Mouse (Mus musculus): Measurements from ENCODE around the gene Trip12. TPM values are rescaled to one million over a fixed set of nuclear protein-coding genes. Genes with fewer than 3 reads are reported as not detected.

Trip12 gene
- total RNA-seq, 2 experiments from 2014 or later, result 161 to 164 TPM

DNA sequence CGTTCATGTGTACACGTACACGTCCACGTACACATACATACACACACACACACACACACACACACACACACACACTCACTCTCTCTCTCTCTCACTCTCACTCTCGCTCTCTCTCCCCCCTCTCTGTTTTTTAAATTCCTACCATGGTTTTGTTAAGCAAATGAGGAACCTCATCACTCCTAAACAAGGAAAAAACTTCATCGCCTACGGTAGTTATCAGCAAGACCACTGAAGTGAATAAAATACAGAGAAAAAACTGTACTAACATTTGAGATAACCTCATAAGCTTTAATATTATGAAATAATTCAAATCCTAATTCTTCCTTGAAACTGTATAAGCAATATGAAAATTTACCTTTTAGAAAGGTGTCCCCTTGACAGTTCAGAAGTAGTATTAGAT lies 45.0 kb downstream of the Trip12 start:
- DNase-seq, result no peak

DNA sequence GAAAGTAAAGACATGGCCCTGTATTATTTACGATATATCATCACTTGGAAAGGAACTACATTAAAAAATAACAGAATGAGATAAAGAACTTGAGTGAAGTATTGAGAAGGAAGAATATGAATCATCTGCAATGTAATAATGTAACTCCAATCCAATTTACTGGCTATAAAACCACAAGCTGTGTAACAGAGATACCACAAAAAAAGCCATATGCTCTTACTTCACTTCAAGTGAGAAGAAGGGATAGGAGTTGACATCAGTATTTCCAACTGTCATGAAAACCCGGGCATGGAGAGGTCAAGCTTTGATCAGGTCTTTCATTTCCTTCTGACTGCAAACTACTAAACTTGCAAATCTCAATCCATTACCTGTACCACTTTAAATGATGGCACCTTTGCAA lies 48.9 kb downstream of the Trip12 start:
- DNase-seq, result no peak

DNA sequence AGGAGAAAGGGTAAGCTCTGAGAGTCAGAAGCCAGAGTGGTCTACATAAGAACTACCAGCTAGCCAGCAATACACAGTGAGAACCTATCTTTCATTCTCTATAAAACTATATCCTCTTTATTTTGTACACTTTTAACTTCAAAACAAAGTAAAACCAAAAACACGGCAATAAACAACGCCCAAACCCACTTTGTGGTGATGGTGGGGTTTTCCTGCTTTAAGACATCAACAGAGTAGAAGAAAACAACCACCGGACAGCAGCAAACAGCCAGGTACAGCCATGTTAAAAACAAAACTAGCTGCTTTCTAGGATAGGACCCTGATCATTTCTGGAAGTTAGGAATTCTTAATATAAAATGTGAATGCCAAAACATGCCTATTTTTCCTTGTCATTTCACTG lies 59.7 kb downstream of the Trip12 start:
- no peak for DNase-seq

DNA sequence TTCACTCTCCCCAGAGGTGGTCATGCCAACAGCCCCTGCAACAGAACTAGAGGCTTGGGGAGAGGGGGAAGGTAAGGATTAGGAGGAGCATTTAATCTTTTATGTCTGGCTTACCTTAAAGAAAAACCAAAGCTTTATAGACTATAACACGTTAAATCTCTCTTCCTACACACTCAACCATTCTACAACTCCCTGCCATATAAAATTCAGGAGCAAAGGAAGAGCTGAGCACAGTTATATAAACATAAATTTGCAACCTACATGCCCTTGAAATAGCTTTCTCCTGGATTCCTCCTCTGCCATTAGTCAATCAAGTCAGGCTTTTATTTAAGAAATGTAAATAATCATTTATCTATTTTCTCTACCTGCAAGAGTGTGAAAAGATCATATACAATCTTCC lies 62.9 kb downstream of the Trip12 start:
- no peak for DNase-seq

DNA sequence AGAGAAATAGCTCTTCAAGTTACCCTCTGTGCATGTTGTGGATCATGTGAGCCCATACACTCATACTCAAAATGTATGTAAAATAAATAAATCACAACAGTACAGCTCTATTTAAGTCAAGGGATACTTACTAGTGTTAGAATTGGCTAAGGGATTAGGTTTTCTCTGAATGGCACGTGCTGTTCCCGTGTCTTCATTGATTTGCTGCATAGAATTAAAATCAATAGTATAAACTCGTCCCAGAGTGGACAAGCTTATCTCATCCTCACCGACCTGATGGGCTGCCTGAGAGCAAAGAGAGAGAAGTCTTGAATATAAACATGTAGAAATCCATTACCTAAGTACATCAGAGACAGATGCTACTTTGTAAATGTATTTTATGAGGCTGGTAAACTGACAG lies 81.5 kb downstream of the Trip12 start:
- DNase-seq, result no peak

DNA sequence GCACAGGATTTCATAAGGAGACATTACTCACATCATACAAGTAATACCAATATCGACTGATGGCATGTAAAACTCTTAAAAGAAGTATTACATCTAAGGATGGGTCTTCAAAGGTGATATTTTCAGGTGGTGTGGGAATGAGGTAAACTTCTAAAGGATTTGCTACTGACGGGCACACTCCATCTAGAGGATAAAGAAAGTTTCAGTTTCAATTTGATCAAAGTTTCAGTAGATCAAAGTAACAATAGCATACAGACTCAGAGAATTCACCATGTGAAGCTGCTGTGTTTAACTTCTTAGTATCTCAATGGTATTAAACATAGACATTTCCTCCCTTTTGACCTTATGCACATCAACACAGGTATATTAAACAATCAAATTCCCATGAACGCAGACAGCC lies 98.2 kb downstream of the Trip12 start:
- DNase-seq, result no peak

DNA sequence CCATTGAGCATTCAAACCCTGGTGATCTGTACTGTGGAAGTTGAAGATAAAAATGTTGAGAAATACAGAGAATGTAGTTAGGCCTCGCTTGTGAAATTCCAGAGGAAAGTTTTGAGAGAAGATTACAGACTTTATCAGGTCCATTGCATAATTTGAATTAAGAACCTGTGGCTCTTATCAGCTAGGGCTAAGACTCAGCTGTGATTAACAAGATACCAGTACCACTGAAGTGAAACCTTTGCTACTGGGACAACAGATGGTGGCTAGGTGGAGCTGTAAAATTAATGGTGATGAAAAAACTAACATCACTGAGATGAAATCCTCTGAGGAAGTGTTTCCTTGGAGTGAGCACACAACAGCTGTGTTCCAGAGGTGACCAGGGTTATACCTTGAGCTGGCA lies 100.2 kb downstream of the Trip12 start:
- no peak for DNase-seq

DNA sequence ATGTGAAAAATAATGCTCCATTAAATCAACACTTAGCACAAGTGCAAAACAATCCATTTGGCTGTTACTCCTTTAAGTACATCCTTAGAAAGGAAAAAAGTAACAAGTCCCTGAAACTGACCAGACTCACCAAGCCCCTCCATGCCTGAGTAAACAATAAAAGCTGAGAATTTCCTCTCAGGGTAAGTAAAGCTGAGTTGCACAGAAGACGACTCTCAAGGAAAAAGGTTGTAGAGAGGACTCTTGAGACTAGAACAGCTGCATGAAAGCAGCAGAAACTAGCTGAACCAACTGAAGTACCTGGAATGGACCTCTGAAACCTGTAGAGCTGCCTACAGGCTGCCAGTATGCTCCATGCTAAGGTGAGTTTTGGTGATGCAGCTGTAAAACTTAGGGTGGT lies 103.2 kb downstream of the Trip12 start:
- no peak for DNase-seq

DNA sequence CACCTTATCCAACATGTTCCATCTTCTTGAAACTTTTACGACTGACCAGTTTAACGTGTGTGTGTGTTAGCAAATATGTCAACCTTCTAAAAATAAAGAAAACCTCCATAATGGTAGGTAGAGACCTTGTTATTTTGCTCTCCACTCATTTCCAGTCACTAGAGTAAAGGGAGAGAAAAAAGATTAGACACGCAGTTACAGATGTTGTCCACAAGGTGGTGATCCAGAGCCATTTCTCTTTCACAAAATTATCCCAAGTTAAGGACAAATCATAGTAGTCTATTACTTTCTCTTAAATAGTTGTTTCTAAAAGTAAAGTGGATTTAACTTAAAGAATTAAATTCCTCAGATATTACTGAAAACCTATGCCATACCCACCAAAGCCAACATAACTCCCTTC lies 106.5 kb downstream of the Trip12 start:
- no peak for DNase-seq

DNA sequence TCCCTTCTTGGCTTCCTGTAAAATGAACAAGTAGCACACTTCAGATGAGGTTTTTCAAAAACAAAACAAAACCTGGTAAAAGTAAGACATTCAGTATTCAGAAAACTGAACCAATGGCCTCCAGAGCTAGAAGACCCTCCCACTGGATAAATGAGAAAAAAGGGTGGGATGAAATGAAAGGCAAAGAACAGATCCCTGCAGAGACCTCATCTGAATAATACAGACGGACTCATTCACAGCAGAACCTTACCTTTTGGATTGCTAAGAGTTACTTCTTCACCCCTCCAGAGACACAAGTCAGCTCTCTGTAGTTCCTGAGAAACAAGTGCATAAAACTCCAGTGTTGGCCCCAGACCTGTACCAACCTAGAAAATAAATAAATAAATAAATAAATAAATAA lies 108.6 kb downstream of the Trip12 start:
- DNase-seq, result no peak

DNA sequence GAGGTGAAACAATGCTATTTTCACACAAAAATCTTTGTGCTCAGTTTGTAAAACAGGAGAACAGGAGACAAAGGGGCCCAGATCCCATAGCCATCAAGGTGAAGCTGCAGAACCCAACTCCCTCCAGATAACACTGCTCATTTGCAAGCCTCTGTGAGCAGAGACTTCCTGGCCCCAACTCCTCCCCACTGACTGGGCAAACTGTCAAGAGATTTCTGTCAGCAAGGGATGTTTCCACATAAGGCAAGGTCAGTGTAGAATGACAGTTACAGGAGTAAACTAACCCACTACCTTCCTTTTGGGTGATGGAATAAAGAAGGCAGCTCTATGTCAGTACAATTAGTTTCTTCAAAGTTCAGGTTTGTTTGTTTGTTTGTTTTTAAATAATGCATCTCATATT lies 117.5 kb downstream of the Trip12 start:
- DNase-seq, result no peak

DNA sequence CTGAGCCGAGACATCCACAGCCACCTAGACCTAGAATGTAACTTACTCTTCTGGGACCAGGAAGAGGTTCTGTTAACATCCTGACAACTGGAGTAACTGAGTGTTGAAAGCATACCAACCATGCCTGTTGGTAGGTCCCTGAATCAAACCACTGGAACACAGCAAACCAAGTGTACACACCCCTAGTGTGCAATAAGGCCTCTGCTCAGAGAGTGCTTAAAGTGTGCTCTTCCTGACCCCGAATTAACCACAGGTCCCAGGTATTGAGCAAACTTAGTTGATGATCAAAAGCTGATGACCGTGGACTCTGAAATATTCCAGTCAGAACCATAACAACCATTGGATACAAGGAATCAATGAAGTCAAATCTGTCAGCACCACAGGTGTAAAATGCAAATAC lies 117.9 kb downstream of the Trip12 start:
- DNase-seq, result no peak

DNA sequence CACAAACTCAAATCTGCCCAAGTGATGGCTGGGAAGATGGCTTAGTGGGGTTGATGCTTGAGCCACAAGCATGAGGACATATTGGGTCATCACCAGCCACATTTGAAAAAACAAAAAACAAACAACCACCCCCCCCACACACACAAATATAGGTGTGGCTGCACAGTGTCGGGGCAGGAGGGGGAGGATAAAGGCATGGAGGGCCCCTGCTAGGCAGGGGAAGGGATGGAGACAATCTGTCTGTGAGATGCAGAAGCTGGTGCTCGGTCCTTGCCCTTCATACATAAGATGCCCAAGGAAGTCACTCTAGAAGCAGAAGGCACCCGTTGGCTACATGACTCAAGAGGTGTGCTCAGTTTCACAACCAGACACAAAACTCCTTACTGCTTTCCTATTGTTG lies 118.4 kb downstream of the Trip12 start:
- DNase-seq, result no peak

DNA sequence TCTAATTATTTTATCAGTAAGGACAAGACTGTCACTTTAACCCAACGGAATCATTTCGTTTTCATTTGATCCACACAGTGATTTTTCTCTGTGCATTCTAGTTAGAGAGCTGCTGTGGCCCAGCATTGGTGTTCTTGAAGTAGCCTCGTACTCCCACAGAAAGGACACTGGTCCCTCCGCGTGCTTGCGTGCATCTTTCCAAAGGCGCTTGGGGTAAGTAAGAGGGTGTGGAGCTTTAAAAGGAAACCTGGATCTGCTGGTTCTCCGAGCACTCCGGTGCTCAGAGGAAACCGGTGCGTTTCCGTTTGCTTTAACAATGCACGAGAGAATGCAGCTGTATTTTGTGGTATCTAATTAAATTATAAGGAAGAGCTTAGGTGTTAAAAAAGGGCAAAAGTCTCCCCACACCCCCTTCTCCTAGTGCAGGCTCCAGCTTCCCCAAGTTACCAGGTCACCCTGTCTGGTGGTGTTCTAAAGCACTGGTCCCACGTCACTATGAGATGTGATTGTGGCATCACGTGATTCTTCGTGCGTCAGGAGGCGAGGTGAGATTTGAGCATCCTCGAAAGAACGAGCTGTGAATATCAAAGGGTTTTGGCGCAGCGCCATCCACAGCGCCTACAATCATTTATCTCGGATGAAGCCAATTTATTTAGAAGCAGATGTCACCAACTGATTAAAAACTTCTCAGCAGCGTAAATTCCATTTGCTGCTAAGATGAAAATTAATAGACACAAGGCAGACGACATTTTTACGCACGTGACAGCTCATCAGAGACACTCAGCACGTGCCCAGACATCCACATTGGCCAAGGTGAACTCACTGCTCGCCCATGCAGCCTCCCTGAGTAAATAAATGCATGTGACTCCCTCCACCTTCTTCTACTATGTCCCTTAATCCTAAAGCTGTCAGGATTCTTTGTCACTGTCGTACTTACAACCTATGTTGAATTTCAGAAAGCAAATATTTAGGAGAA lies 130.2 kb downstream of the Trip12 start:
- DNase-seq, result no peak

DNA sequence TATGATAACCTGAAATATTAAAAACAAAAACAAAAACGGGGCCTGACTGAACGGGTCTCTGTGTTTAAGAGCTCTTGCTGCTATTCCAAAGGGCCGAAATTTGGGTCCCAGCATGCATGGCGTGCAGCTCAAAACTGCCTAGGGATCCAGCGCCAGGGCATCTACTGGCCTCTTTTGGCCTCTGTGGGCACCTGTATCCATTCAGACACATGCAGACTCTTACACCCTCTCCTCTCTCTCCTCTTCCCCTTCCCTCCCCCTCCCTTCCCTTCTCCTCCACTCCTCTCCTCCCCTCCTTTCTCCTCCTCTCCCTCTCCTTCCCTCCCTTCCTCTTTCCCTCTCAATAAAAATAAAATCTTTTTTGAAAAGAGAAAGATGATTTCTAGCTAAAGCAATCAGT lies 130.9 kb downstream of the Trip12 start:
- no peak for DNase-seq

DNA sequence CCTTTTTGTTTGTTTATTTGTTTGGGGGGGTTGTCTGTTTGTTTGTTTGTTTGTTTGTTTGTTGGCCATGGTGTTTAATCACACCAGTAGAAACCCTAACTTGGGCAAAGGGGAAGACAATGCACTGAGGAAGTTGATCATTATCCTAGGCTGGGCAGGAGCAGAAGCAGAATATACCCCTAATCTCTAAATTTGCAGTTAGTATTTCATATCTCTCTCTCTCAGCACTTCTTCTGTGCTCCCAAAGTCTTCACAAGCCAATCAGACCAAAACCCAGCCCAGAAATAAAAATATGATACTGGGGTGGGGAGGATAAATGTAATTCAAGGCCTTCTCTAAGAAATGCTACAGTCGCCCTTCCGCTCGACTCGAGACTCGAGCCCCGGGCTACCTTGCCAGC lies 140.1 kb downstream of the Trip12 start:
- DNase-seq, result no peak

DNA sequence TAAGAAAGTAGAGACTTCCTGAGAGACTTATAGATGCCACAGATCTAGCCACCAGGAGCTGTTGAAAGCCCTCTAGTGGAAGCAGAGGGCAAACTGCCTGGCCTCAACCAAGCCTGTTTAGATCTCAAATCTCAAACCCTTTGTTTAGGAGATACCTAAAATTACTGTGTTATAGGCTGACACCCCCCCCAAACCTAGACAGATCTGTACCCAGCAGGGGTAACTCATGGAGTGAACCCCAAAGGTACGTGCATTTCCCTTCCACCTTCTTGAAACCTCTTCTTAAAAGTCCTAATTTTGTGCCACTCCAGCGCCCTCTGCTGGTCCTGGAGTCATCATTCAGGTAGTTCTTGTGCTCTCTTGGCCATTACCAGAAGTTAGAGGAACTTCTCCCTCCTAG lies 143.2 kb downstream of the Trip12 start:
- no peak for DNase-seq

DNA sequence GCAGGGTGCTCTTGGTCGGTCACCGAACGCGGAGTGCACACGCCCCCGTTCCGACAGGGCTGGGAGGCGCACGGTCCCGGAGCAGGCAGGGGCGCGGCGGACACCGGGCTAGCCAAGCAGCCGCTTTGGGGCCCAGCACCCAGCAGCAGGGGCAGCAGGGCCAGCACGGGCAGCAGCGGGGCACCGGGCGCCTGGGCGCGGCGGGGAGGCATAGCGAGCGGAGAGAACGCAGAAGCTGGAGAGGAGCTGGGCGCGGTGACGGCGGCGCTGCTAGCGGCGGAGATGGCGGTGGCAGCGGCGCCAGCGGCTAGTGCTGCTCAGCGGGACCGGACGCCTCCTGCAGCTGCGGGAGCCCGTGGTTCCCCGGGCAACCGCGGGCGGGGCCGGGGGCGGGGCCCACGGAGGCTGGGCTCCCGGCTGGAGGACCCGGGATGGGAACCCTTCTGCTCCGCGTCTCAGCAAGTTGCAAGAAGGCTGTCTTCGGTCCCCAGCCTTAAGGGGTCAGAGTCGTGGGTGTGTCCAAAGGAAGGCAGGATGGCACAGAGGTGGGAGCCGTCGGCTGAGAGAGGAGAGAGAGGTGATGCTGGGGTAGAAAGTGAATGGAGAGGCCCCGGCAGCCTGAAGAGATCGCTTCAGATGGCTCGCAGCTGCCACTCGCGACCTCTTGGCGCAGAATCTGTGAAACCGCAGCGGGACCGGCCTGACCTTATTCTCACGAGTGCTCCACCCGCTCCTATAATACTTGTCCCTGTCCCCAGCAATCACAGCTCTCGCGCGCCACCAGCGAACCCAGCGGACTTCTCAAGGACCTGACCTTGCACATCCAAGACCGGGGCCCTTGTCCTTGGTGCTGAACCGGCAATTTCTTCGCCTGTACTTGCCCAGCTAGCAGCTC lies 144.6 kb downstream of the Trip12 start, which contains the start of gene Dner:
Dner (minus strand) TSS at position 705 of the 895 bp plus-strand sequence.
- peak; percentile 40 for DNase-seq

DNA sequence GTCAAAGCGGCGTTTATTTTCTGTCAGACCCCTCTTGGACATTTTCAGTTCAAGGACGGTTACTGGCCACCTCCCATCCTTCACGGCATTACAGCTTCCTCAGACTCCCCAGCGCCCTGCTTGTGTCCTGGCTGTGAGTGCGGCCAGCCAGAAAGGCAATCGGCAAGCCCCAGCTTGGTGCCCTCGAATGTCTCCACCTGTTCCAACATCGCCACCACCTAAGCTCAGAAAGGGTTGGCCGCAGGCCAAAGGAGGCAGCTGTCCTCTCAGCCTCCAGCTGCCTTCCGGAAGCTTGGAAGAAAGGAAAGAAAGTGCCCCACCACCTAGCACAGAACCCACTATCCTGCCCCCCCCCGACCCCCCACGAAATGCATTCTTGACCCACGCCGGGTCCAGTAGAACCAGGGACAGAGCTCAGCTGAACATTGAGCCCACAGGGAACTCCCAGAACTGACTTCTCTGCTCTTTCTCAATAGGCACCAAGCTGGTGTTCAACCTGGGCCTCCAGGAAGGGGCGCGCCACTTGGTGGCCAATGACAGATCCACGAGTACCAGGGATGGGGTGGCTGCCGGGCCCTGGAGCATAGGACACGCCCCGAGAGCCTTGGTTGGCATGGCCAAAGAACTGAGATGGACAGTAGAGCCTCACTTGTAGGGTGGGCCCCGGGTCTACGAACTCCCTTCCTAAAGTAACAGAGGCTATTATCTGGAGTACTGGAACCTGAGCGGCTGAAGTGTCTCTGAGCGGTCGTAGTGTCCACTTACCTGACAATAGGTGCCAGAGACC lies 145.4 kb downstream of the Trip12 start:
- DNase-seq, result no peak

DNA sequence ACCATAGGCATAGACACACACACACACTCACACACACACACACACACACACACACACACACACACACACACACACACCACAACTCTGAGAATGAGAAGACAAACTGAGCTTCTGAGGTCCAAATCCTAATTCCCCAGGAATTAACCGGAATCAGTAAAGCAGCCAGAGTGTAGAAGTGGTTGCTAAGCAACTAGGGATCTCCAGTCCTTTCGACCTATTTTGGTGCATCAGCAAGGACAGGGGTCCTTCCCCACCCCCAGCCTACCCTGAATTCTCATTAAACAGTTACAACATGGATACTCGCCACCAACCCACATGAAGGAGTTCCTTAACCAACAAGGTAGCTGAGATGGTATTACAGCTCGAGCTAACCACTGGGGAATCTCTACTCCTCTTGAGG lies 162.4 kb downstream of the Trip12 start:
- DNase-seq, result no peak
